Mouse (Mus musculus): ENCODE results near the gene Tesk2.

- no peak for TF ChIP-seq CTCF (IDR thresholded peaks at IDR 0.05; ENCODE audit: low read depth, low read length)
- TF ChIP-seq GATA1 (IDR thresholded peaks at IDR 0.05; ENCODE audit: borderline replicate concordance, low read length), result no peak
- TF ChIP-seq GATA2 (IDR thresholded peaks at IDR 0.05; ENCODE audit: borderline replicate concordance, low read depth, low read length), result no peak
- TF ChIP-seq POLR2AphosphoS5 (IDR thresholded peaks at IDR 0.05; ENCODE audit: insufficient replicate concordance, low read depth, low read length), result no peak
Observed at GRCm38 (mm10) chr4:116819968-116820901, 99.5 kb downstream of the Tesk2 start.

Measured in G1E (cell line).